Mouse (Mus musculus): Measurements from ENCODE around the gene Gja4. TPM values are rescaled to one million over a fixed set of nuclear protein-coding genes. Genes with fewer than 3 reads are reported as not detected.

The Gja4 gene
- polyA plus RNA-seq, 1 experiment from 2014 or later = 11.4 TPM

- 0 out of 2 replicates have a peak, but pooled peaks cover 2% of the 10 kb centered on the region for H3K4me1 ChIP-seq (replicated peaks; ENCODE audit: control insufficient read depth, insufficient read depth, low read length)
- no peak for ATAC-seq
- WGBS = 88% methylated on average over 8 of the region's 8 CpGs
- no peak overlapping the region for H3K27ac ChIP-seq (ENCODE audit: low read depth, low read length)
- H3K36me3 ChIP-seq (ENCODE audit: control insufficient read depth, insufficient read depth) = no peaks in the 10 kb centered on the region
- H3K9me3 ChIP-seq (ENCODE audit: control insufficient read depth) = no peaks in the 10 kb centered on the region
- H3K4me2 ChIP-seq (replicated peaks; ENCODE audit: low read depth) = no peak overlapping the region
- H3K27me3 ChIP-seq (replicated peaks; ENCODE audit: control insufficient read depth, insufficient read depth, low read length) = peaks cover 10% of the 10 kb centered on the region; the same call in 1 of the 2 replicates
- H3K4me3 ChIP-seq (ENCODE audit: low read depth, low read length) = no peak overlapping the region
- no peak overlapping the region for H3K9ac ChIP-seq (ENCODE audit: low read depth, low read length)
- TF ChIP-seq CTCF (IDR thresholded peaks at IDR 0.05; ENCODE audit: low read depth) = no peak
Measured at GRCm38 (mm10) chr4:127315753-127316152, 1.9 kb upstream of the Gja4 start.

- H3K36me3 ChIP-seq (ENCODE audit: control insufficient read depth, insufficient read depth) = no peaks in the 10 kb centered on the region
- no peak for TF ChIP-seq CTCF (IDR thresholded peaks at IDR 0.05; ENCODE audit: low read depth)
- no peak for ATAC-seq
- H3K4me2 ChIP-seq (replicated peaks; ENCODE audit: low read depth) = no peak overlapping the region
- H3K27ac ChIP-seq (ENCODE audit: low read depth, low read length) = no peak overlapping the region
- no peaks in the 10 kb centered on the region for H3K9me3 ChIP-seq (ENCODE audit: control insufficient read depth)
- no peak overlapping the region for H3K4me3 ChIP-seq (ENCODE audit: low read depth, low read length)
- 0 out of 2 replicates have a peak, but pooled peaks cover 2% of the 10 kb centered on the region for H3K4me1 ChIP-seq (replicated peaks; ENCODE audit: control insufficient read depth, insufficient read depth, low read length)
- WGBS = 51% methylated on average over 9 of the region's 9 CpGs
- H3K9ac ChIP-seq (ENCODE audit: low read depth, low read length) = no peak overlapping the region
- peaks cover 10% of the 10 kb centered on the region; the same call in 1 of the 2 replicates for H3K27me3 ChIP-seq (replicated peaks; ENCODE audit: control insufficient read depth, insufficient read depth, low read length)
Measured at GRCm38 (mm10) chr4:127314585-127314984, 746 bp upstream of the Gja4 start.

DNA sequence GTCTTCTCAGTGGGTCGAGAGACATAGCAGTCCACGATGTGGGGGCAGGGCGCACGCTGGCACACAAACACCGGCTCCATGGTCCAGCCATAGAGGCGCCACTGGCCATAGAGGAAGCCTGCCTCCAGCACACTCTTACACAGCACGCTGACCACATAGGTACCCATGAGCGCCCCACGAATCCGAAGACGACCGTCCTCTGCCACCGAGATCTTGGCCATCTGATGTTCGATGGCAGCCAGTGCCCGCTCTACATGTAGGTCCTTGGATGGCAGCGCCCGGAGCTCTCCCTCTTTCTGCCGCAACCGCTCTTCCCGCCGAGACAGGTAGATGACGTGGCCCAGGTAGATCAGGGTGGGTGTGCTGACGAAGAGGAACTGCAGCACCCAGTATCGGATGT, 1.5 kb downstream of the Gja4 start:
- no peaks in the 10 kb centered on the region for H3K36me3 ChIP-seq (ENCODE audit: control insufficient read depth, insufficient read depth)
- H3K27me3 ChIP-seq (replicated peaks; ENCODE audit: control insufficient read depth, insufficient read depth, low read length) = peaks cover 10% of the 10 kb centered on the region; the same call in 1 of the 2 replicates
- 0 out of 2 replicates have a peak, but pooled peaks cover 2% of the 10 kb centered on the region for H3K4me1 ChIP-seq (replicated peaks; ENCODE audit: control insufficient read depth, insufficient read depth, low read length)
- no peak overlapping the region for H3K4me3 ChIP-seq (ENCODE audit: low read depth, low read length)
- 57% methylated on average over 24 of the region's 24 CpGs for WGBS
- 0 out of 2 replicates have a peak overlapping the region, but pooled peaks have one; percentile 13 for H3K4me2 ChIP-seq (replicated peaks; ENCODE audit: low read depth)
- H3K9ac ChIP-seq (ENCODE audit: low read depth, low read length) = no peak overlapping the region
- TF ChIP-seq CTCF (IDR thresholded peaks at IDR 0.05; ENCODE audit: low read depth) = no peak
- no peak for ATAC-seq
- H3K27ac ChIP-seq (ENCODE audit: low read depth, low read length) = no peak overlapping the region
- H3K9me3 ChIP-seq (ENCODE audit: control insufficient read depth) = no peaks in the 10 kb centered on the region

DNA sequence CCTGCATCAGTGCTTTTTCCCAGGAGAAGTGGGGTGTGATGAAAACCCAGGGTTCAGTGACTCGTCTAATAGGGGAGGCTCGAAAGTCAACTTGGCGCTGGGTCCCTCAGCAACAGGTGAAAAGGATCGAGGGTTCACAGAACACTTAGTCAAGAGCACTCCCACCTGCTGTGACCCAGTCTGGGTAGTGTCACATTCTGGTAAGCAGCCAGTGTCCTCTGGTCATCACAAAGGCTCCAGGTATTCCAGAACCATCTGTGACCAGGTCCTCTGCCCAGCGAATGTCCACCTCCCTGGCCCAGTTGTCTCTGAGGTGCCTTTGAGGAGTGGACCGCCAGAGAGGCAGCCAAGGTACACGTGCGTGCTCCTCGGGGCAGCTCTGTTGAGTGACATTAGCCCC, 2.3 kb downstream of the Gja4 start:
- no peak for TF ChIP-seq CTCF (IDR thresholded peaks at IDR 0.05; ENCODE audit: low read depth)
- ATAC-seq = no peak
- H3K4me2 ChIP-seq (replicated peaks; ENCODE audit: low read depth) = no peak overlapping the region

GRCm38 (mm10) chr4:127306915-127307314, 6.9 kb downstream of the Gja4 start:
- ATAC-seq = no peak
- no peak overlapping the region for H3K4me3 ChIP-seq (ENCODE audit: low read depth, low read length)
- H3K36me3 ChIP-seq (ENCODE audit: control insufficient read depth, insufficient read depth) = no peaks in the 10 kb centered on the region
- no peaks in the 10 kb centered on the region for H3K9me3 ChIP-seq (ENCODE audit: control insufficient read depth)
- no peak overlapping the region for H3K9ac ChIP-seq (ENCODE audit: low read depth, low read length)
- H3K4me2 ChIP-seq (replicated peaks; ENCODE audit: low read depth) = no peak overlapping the region
- no peaks in the 10 kb centered on the region for H3K27me3 ChIP-seq (replicated peaks; ENCODE audit: control insufficient read depth, insufficient read depth, low read length)
- no peak for TF ChIP-seq CTCF (IDR thresholded peaks at IDR 0.05; ENCODE audit: low read depth)
- WGBS = 60% methylated on average over 2 of the region's 2 CpGs
- H3K4me1 ChIP-seq (replicated peaks; ENCODE audit: control insufficient read depth, insufficient read depth, low read length) = no peaks in the 10 kb centered on the region
- no peak overlapping the region for H3K27ac ChIP-seq (ENCODE audit: low read depth, low read length)

More for the DNA sequence above, 2.3 kb downstream of the Gja4 start:
- Histone ChIP-seq H3K4me3 (ENCODE audit: low read depth, low read length) (no peak overlapping the region), H3K4me1 (replicated peaks; ENCODE audit: control insufficient read depth, insufficient read depth, low read length) (0 out of 2 replicates have a peak, but pooled peaks cover 2% of the 10 kb centered on the region), H3K27ac (ENCODE audit: low read depth, low read length) (no peak overlapping the region), H3K36me3 (ENCODE audit: control insufficient read depth, insufficient read depth) (no peaks in the 10 kb centered on the region), H3K27me3 (replicated peaks; ENCODE audit: control insufficient read depth, insufficient read depth, low read length) (peaks cover 10% of the 10 kb centered on the region; the same call in 1 of the 2 replicates), H3K9me3 (ENCODE audit: control insufficient read depth) (no peaks in the 10 kb centered on the region), H3K9ac (ENCODE audit: low read depth, low read length) (no peak overlapping the region)
- 40% methylated on average over 9 of the region's 9 CpGs for WGBS

DNA sequence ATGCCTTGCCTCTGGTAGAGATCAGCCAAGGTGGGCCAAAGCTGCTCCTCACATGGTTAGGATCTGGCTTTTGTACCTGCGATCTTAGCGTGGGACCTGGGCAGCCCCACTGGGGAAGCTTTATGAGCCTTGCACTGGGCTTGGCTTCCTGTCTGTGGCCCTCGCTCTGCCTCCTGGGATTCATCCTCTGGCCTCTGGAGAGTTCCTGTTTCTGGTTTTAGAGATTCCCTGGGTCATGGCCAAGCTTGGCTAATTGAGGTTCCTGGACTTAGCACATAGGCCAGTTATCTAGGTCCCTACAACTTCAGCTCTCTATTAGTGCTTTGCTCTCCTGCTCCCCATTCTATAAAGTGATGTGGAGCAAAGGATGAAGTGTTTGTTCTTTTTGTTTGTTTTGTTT, 10.0 kb downstream of the Gja4 start:
- WGBS = 67% methylated on average over 3 of the region's 3 CpGs
- Histone ChIP-seq H3K36me3 (ENCODE audit: control insufficient read depth, insufficient read depth) (no peaks in the 10 kb centered on the region), H3K4me3 (ENCODE audit: low read depth, low read length) (no peak overlapping the region), H3K27ac (ENCODE audit: low read depth, low read length) (no peak overlapping the region), H3K27me3 (replicated peaks; ENCODE audit: control insufficient read depth, insufficient read depth, low read length) (no peaks in the 10 kb centered on the region), H3K4me2 (replicated peaks; ENCODE audit: low read depth) (no peak overlapping the region), H3K4me1 (replicated peaks; ENCODE audit: control insufficient read depth, insufficient read depth, low read length) (no peaks in the 10 kb centered on the region), H3K9me3 (ENCODE audit: control insufficient read depth) (no peaks in the 10 kb centered on the region), H3K9ac (ENCODE audit: low read depth, low read length) (no peak overlapping the region)
- TF ChIP-seq CTCF (IDR thresholded peaks at IDR 0.05; ENCODE audit: low read depth) = no peak
- ATAC-seq = no peak

GRCm38 (mm10) chr4:127300503-127300902, 13.3 kb downstream of the Gja4 start:
- no peaks in the 10 kb centered on the region for H3K36me3 ChIP-seq (ENCODE audit: control insufficient read depth, insufficient read depth)
- 61% methylated on average over 5 of the region's 5 CpGs for WGBS
- no peak overlapping the region for H3K9ac ChIP-seq (ENCODE audit: low read depth, low read length)
- no peak overlapping the region for H3K4me2 ChIP-seq (replicated peaks; ENCODE audit: low read depth)
- H3K9me3 ChIP-seq (ENCODE audit: control insufficient read depth) = no peaks in the 10 kb centered on the region
- H3K4me1 ChIP-seq (replicated peaks; ENCODE audit: control insufficient read depth, insufficient read depth, low read length) = no peaks in the 10 kb centered on the region
- no peak overlapping the region for H3K27ac ChIP-seq (ENCODE audit: low read depth, low read length)
- no peak overlapping the region for H3K4me3 ChIP-seq (ENCODE audit: low read depth, low read length)
- H3K27me3 ChIP-seq (replicated peaks; ENCODE audit: control insufficient read depth, insufficient read depth, low read length) = no peaks in the 10 kb centered on the region
- no peak for TF ChIP-seq CTCF (IDR thresholded peaks at IDR 0.05; ENCODE audit: low read depth)
- no peak for ATAC-seq

Measured in intestine, postnatal 0 days (tissue).